Mouse (Mus musculus) embryonic facial prominence, embryonic 14.5 days (tissue): ENCODE measurements at regions not wholly inside any gene's neighbourhood (a gene's known extent, or its start where the extent isn't known, plus 50 kb on each side); places are given as distances from the start of the nearest gene placed in this dataset.

Source experiments
- ATAC-seq: fragments of 200-750 bp; cut with Nextera tagmentation; 2 replicates; pipeline ENCODE4 v1.8.0; 2017; ENCODE audit warnings: low read depth, moderate number of reproducible peaks, moderate TSS enrichment
- DNase-seq: peaks from one replicate; pipeline ENCODE4 v3.0.0-alpha.2; 2015; ENCODE audit warnings: low spot score
- H3K27ac ChIP-seq: fragments of 300-500 bp; sonication (generic); replicated peaks from 2 replicates; pipeline ENCODE4 v1.5.1; 2014; ENCODE audit warnings: low read depth, mild to moderate bottlenecking, low read length, moderate library complexity
- H3K27me3 ChIP-seq: fragments of 300-500 bp; sonication (generic); replicated peaks from 2 replicates; pipeline ENCODE4 v1.6.1; 2014; ENCODE audit warnings: low read length; ENCODE audit not compliant: control insufficient read depth, insufficient read depth
- H3K36me3 ChIP-seq: fragments of 300-500 bp; sonication (generic); 2 replicates; pipeline ENCODE4 v1.6.1; 2014; ENCODE audit warnings: low read length, mixed read lengths; ENCODE audit not compliant: control insufficient read depth, insufficient read depth
- H3K4me1 ChIP-seq: fragments of 300-500 bp; sonication (generic); 2 replicates; pipeline ENCODE4 v1.6.1; 2014; ENCODE audit warnings: antibody characterized with exemption, low read length; ENCODE audit not compliant: control insufficient read depth, insufficient read depth
- H3K4me2 ChIP-seq: fragments of 300-500 bp; sonication (generic); 2 replicates; pipeline ENCODE4 v1.6.1; 2014; ENCODE audit warnings: low read depth, mild to moderate bottlenecking, low read length, moderate library complexity, mixed read lengths
- H3K4me3 ChIP-seq: fragments of 300-500 bp; sonication (generic); 2 replicates; pipeline ENCODE4 v1.5.1; 2014; ENCODE audit warnings: low read depth, mild to moderate bottlenecking, low read length
- H3K9ac ChIP-seq: fragments of 300-500 bp; sonication (generic); 2 replicates; pipeline ENCODE4 v1.6.1; 2014; ENCODE audit warnings: low read depth, mild to moderate bottlenecking, low read length, moderate library complexity, mixed read lengths
- H3K9me3 ChIP-seq: fragments of 300-500 bp; sonication (generic); 2 replicates; pipeline ENCODE4 v1.6.1; 2016; ENCODE audit warnings: low read length; ENCODE audit not compliant: control insufficient read depth
- WGBS: fragments of 180-500 bp; shearing (Covaris S2); extraction: QIAGEN DNeasy Blood & Tissue Kit; methylation state at CpG from one replicate; pipeline ENCODE4 v1.1.7; 2014; 5-methylcytosine and 5-hydroxymethylcytosine counted together

DNA sequence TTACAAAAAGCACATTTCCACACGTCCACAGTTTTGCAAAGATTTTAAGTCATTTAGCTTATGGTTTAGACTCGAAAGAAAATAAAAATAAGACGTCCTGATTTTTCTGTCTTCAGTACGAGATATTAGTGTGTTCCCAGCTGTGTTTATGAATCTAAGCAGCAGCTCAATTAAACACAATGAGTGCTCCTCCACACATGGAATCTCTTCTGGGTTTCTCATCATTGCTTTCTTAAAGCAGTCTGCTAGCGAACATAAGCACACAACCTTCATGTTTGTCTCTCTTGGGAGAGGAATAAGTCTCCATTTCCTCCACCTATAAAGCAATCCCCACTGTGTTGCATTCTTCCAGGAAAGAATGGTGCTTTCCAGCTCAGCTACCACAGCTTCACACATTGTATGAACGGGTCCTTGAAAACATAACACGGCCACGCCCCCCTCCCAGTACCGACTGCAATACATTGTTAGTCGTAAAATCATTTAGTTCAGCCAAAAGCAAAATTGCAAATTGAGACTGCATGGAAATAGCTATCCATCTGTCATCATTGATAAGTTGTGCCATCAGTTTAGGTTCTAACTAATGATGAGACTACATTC is 75.4 kb upstream of the Rap2b start:
- no peaks in the 10 kb centered on the region for H3K9me3 ChIP-seq
- H3K4me1 ChIP-seq: no peaks in the 10 kb centered on the region
- H3K9ac ChIP-seq: no peak overlapping the region
- H3K4me2 ChIP-seq: no peak overlapping the region
- no peak for DNase-seq
- H3K36me3 ChIP-seq: no peaks in the 10 kb centered on the region
- no peaks in the 10 kb centered on the region for H3K27me3 ChIP-seq
- H3K4me3 ChIP-seq: no peak overlapping the region
- no peak overlapping the region for H3K27ac ChIP-seq
- ATAC-seq: no peak
- 63% methylated on average over 10 of the region's 10 CpGs for WGBS

DNA sequence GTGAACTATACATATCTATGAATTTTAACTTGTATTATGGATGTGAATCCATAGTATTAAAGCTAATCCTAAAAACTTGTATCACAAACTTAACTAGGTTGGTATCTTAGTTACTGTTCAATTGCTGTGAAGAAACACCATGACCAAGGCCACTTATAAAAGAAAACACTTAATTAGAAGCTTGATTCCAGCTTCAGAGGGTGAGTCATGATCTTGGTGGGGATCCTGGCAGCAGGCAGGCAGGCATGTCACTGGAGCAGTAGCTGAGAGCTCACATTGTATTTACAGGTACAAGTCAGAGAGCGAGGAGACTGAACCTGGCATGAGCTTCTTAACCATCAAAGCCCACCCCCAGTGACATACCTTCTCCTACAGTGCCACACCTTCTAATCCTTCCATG is 73.2 kb upstream of the Rap2b start:
- 65% methylated on average over 1 of the region's 1 CpGs for WGBS
- Histone ChIP-seq H3K4me2 (no peak overlapping the region), H3K27me3 (no peaks in the 10 kb centered on the region), H3K9ac (no peak overlapping the region), H3K4me3 (no peak overlapping the region), H3K9me3 (no peaks in the 10 kb centered on the region), H3K4me1 (no peaks in the 10 kb centered on the region), H3K27ac (no peak overlapping the region), H3K36me3 (no peaks in the 10 kb centered on the region)
- ATAC-seq (no peak), DNase-seq (no peak)

DNA sequence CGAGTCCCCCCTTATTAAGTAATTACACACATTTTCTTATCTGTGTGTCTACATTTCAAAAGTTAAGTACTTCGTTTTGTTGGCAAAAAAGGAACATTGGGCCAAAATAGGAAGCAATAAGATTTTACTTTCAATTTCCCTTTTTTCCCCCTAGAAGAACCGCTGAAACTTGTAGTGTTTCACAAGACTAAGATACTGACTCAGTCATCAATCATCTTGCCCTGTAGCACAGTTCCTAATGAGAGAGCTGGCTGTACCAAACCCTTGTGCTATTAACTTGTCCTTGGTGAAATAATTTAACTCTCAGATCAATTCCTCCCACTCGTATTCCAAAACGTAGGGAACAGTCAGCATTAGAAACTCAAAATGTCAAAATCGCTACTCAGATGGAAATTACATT is 66.6 kb upstream of the Rap2b start:
- ATAC-seq: no peak
- Histone ChIP-seq H3K9me3 (no peaks in the 10 kb centered on the region), H3K9ac (no peak overlapping the region), H3K27me3 (no peaks in the 10 kb centered on the region), H3K4me2 (no peak overlapping the region), H3K27ac (no peak overlapping the region), H3K4me3 (no peak overlapping the region), H3K4me1 (no peaks in the 10 kb centered on the region), H3K36me3 (no peaks in the 10 kb centered on the region)
- WGBS: 77% methylated on average over 6 of the region's 6 CpGs
- DNase-seq: no peak

DNA sequence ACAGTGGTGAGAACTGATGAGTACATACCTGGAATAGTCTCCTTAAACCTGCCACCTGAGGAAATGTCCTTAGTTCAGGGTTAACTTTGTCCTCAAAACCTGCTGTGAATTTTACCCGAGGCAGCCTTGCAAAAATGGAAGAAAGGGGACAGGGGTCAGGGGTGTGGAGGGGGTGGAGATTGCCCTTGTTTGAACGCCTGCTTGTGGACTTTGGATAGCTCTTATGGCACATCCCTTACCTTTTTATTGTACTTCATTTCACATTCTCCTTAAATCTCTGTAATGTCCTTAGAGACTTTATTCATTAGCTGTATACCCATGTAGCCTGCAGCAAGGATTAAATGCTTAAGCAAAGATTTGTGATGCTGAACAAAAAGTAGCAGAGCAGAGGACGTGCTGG is 64.1 kb upstream of the Rap2b start:
- no peak overlapping the region for H3K4me3 ChIP-seq
- H3K9me3 ChIP-seq: no peaks in the 10 kb centered on the region
- no peak for DNase-seq
- H3K4me2 ChIP-seq: no peak overlapping the region
- no peaks in the 10 kb centered on the region for H3K27me3 ChIP-seq
- no peaks in the 10 kb centered on the region for H3K36me3 ChIP-seq
- WGBS: 47% methylated on average over 3 of the region's 3 CpGs
- H3K27ac ChIP-seq: no peak overlapping the region
- H3K9ac ChIP-seq: no peak overlapping the region
- H3K4me1 ChIP-seq: no peaks in the 10 kb centered on the region
- no peak for ATAC-seq

DNA sequence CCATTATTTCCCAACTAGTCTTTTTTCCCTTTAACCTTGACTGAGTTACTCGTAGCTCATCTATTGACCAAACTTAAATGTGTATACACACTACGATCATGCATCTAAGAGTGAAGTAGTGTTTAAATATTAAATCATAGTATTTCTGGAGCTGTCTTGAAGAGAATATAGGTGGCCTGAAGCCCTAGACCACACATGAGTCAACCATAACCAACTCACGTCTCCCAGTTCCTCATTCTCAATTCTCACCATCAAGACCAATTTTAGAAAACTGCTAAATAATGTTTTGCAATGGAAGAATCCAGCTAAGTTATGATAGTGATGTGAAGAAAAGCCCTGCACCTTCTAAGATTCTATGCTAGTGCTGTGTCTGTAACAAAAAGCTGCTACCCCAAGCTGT is 59.2 kb upstream of the Rap2b start:
- H3K27ac ChIP-seq: no peak overlapping the region
- DNase-seq (no peak), ATAC-seq (no peak)
- no peak overlapping the region for H3K4me3 ChIP-seq
- H3K4me2 ChIP-seq: no peak overlapping the region
- no peak overlapping the region for H3K9ac ChIP-seq
- no peaks in the 10 kb centered on the region for H3K9me3 ChIP-seq
- no peaks in the 10 kb centered on the region for H3K4me1 ChIP-seq
- no peaks in the 10 kb centered on the region for H3K27me3 ChIP-seq
- 91% methylated on average over 3 of the region's 3 CpGs for WGBS
- no peaks in the 10 kb centered on the region for H3K36me3 ChIP-seq

DNA sequence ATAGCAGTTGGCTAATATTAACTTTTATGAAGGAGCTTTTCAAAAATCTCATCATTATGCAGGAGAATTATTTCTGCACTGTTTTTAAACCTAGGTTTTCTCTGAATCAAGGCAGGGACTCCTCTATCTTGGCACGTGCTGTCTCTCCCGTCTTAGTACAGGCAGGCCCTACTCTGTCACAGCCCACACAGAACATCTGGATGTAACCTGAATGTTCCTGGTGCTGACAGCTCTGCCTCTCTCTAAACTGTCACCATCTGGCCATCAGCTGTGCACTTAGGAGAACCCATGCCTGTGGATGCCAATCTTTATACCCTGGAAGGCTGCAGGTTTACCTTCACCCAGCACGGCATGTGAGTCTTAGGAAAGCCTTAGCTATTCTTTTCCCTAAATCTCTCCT is 58.0 kb upstream of the Rap2b start:
- H3K9ac ChIP-seq: no peak overlapping the region
- peak; percentile 34 for DNase-seq
- 48% methylated on average over 3 of the region's 3 CpGs for WGBS
- no peak overlapping the region for H3K4me3 ChIP-seq
- H3K9me3 ChIP-seq: no peaks in the 10 kb centered on the region
- H3K27ac ChIP-seq: no peak overlapping the region
- H3K4me1 ChIP-seq: no peaks in the 10 kb centered on the region
- no peaks in the 10 kb centered on the region for H3K27me3 ChIP-seq
- H3K4me2 ChIP-seq: no peak overlapping the region
- ATAC-seq: 0 out of 2 replicates have a peak, but pooled peaks have one; percentile 55
- no peaks in the 10 kb centered on the region for H3K36me3 ChIP-seq

DNA sequence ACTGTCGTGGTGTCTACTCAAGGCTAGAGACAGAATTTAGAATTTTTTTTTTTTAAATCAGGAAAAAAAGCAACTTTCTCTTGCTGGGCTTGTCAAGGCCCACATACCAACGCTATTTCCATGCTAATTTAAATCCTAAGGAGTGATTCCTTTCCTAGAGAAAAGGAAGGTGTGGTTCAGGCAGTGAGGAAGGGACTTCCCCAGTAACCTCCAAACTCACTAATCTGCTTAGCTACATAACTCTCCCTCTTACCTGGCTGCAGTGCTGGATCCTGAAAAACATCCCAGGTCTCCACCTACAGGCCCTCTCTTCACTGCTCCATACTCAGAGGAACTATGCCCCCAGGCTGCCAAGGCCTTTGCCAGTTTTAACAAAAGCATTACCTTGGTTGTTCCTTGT is 55.1 kb upstream of the Rap2b start:
- no peaks in the 10 kb centered on the region for H3K27me3 ChIP-seq
- H3K4me1 ChIP-seq: peaks cover 3% of the 10 kb centered on the region; the same call in 1 of the 2 replicates
- ATAC-seq (no peak), DNase-seq (no peak)
- no peak overlapping the region for H3K27ac ChIP-seq
- no peak overlapping the region for H3K4me3 ChIP-seq
- no peaks in the 10 kb centered on the region for H3K9me3 ChIP-seq
- H3K36me3 ChIP-seq: no peaks in the 10 kb centered on the region
- WGBS: 49% methylated on average over 2 of the region's 2 CpGs
- H3K9ac ChIP-seq: no peak overlapping the region
- no peak overlapping the region for H3K4me2 ChIP-seq

DNA sequence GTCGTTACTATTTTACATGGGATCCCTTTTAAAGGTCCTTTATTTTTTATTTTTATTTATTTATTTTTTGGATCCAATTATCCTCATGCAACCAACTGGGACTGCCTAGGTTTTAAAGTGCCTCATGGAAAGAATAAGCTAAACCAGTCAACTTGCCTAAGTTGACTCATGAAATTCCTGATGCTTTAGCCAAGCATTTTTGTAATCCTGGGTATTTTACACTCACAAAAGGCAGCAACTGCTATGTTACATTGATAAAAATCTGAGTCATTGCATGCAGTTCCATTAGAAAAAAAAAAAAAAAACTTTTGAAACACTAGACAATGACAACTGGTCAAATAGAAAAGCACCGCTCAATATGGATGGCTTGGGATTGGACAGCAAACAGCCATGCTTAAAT is 52.7 kb upstream of the Rap2b start:
- DNase-seq: no peak
- Histone ChIP-seq H3K27me3 (no peaks in the 10 kb centered on the region), H3K9me3 (no peaks in the 10 kb centered on the region), H3K36me3 (no peaks in the 10 kb centered on the region), H3K4me3 (no peak overlapping the region), H3K9ac (no peak overlapping the region), H3K4me2 (no peak overlapping the region), H3K4me1 (peaks cover 3% of the 10 kb centered on the region; the same call in 1 of the 2 replicates), H3K27ac (no peak overlapping the region)
- ATAC-seq: no peak
- WGBS: 86% methylated on average over 2 of the region's 2 CpGs

DNA sequence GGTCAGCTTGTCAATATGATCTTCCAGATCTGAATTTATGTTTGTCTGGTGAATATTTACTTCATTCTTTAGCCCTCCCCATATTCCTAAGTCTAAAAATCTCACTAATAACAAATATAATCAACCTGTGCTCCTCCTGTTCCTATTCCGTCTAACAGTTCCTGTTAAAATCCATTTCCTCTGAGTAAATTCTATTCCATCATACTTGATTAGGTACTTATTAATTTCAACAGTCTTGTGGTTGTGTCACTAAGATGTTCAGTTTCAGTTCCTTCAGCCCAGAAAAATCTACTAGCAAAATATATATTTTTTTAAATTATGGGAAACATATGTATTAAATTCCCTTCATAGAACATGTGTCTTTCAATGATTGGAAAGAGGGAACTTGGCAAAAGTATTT is 52.2 kb upstream of the Rap2b start:
- Histone ChIP-seq H3K4me1 (peaks cover 3% of the 10 kb centered on the region; the same call in 1 of the 2 replicates), H3K27me3 (no peaks in the 10 kb centered on the region), H3K36me3 (no peaks in the 10 kb centered on the region), H3K4me3 (no peak overlapping the region), H3K4me2 (no peak overlapping the region), H3K27ac (no peak overlapping the region), H3K9me3 (no peaks in the 10 kb centered on the region), H3K9ac (no peak overlapping the region)
- ATAC-seq: no peak
- DNase-seq: no peak
- WGBS: 62% methylated on average over 1 of the region's 1 CpGs
